Mouse (Mus musculus) CH12.LX (cell line): Measurements from ENCODE around the gene Mvd. TPM values are rescaled to one million over a fixed set of nuclear protein-coding genes. Genes with fewer than 3 reads are reported as not detected.

Experiments used
- DNase-seq: peaks from one replicate; pipeline ENCODE4 v3.0.0-alpha.2; 2013; ENCODE audit errors: extremely low read depth
- H3K27ac ChIP-seq: 2 replicates; pipeline ENCODE4 v1.5.1; 2012; ENCODE audit warnings: low read depth, mild to moderate bottlenecking, control low read depth, moderate library complexity; ENCODE audit not compliant: insufficient read depth
- H3K27me3 ChIP-seq: replicated peaks from 2 replicates; pipeline ENCODE3; 2012; ENCODE audit warnings: inconsistent platforms
- H3K36me3 ChIP-seq, 2 experiments: replicated peaks in 1 of 2; 2 replicates each; pipeline versions ENCODE3 to v1.6.1; 2012; ENCODE audit warnings: inconsistent platforms in 1 of 2, low read length in 1 of 2, mild to moderate bottlenecking in 1 of 2, mixed read lengths in 1 of 2, moderate library complexity in 1 of 2; ENCODE audit not compliant: control insufficient read depth in 1 of 2, insufficient read depth in 1 of 2
- H3K4me1 ChIP-seq, 2 experiments: 2 replicates each; pipeline ENCODE4 v1.6.1; 2012; ENCODE audit warnings: inconsistent platforms in 1 of 2, moderate library complexity in 1 of 2; ENCODE audit not compliant: insufficient read depth in 2 of 2, control insufficient read depth in 1 of 2
- H3K4me2 ChIP-seq: 2 replicates; pipeline ENCODE4 v1.6.1; 2012; ENCODE audit warnings: low read depth, mild to moderate bottlenecking, control low read depth; ENCODE audit not compliant: poor library complexity, insufficient read depth, severe bottlenecking
- H3K4me3 ChIP-seq, 3 experiments: fragments of 150-350 bp in 1 of 3; sonication (generic) in 1 of 3; replicated peaks in 1 of 3; 2 replicates each; pipeline versions ENCODE3 to v1.5.1; 2011 to 2012; ENCODE audit warnings: low read depth in 2 of 3, low read length in 2 of 3, mild to moderate bottlenecking in 2 of 3, moderate library complexity in 2 of 3, control low read depth in 1 of 3, improper control_type of control experiment in 1 of 3, inconsistent platforms in 1 of 3, mixed read lengths in 1 of 3; ENCODE audit not compliant: poor library complexity in 1 of 3
- H3K79me2 ChIP-seq: replicated peaks from 2 replicates; pipeline ENCODE4 v1.6.1; 2012; ENCODE audit warnings: mild to moderate bottlenecking, moderate library complexity; ENCODE audit not compliant: control insufficient read depth, poor library complexity, insufficient read depth, severe bottlenecking; ENCODE audit errors: extremely low read depth
- H3K9ac ChIP-seq: 2 replicates; pipeline ENCODE4 v1.6.1; 2012; ENCODE audit warnings: low read depth, mild to moderate bottlenecking, control low read depth, moderate library complexity; ENCODE audit not compliant: insufficient read depth
- H3K9me3 ChIP-seq: replicated peaks from 2 replicates; pipeline ENCODE3; 2012; ENCODE audit warnings: low read length, inconsistent platforms, mixed read lengths
- CHD2 ChIP-seq: IDR thresholded peaks from 2 replicates; pipeline ENCODE4 v1.6.1; 2011; ENCODE audit warnings: low read length, improper control_type of control experiment
- E2F4 ChIP-seq: IDR thresholded peaks from 2 replicates; pipeline ENCODE4 v1.6.1; 2011; ENCODE audit warnings: low read depth, low read length, improper control_type of control experiment; ENCODE audit not compliant: insufficient replicate concordance
- ELF1 ChIP-seq: IDR thresholded peaks from 2 replicates; pipeline ENCODE4 v1.6.1; 2014; ENCODE audit warnings: low read depth, mild to moderate bottlenecking, inconsistent platforms, low read length, improper control_type of control experiment
- GABPA ChIP-seq: IDR thresholded peaks from 2 replicates; pipeline ENCODE4 v1.6.1; 2012; ENCODE audit warnings: low read depth, low read length, improper control_type of control experiment, inconsistent platforms; ENCODE audit not compliant: insufficient replicate concordance
- IRF4 ChIP-seq: IDR thresholded peaks from 2 replicates; pipeline ENCODE4 v1.6.1; 2014; ENCODE audit warnings: low read depth, mild to moderate bottlenecking, inconsistent platforms, low read length, improper control_type of control experiment
- JUN ChIP-seq: IDR thresholded peaks from 2 replicates; pipeline ENCODE4 v1.6.1; 2011; ENCODE audit warnings: low read depth, mild to moderate bottlenecking, low read length, improper control_type of control experiment, moderate library complexity; ENCODE audit not compliant: insufficient read depth
- JUND ChIP-seq: conservative IDR thresholded peaks from 2 replicates; pipeline ENCODE4 v1.6.1; 2011; ENCODE audit warnings: low read depth, low read length, improper control_type of control experiment
- KAT2A ChIP-seq: IDR thresholded peaks from 2 replicates; pipeline ENCODE4 v1.6.1; 2012; ENCODE audit warnings: low read length, improper control_type of control experiment, inconsistent platforms; ENCODE audit not compliant: insufficient replicate concordance
- MAX ChIP-seq: IDR thresholded peaks from 2 replicates; pipeline ENCODE4 v1.6.1; 2011; ENCODE audit warnings: low read length, improper control_type of control experiment
- MEF2A ChIP-seq: IDR thresholded peaks from 2 replicates; pipeline ENCODE4 v1.6.1; 2014; ENCODE audit warnings: low read depth, mild to moderate bottlenecking, inconsistent platforms, low read length, improper control_type of control experiment, borderline replicate concordance
- MXI1 ChIP-seq: IDR thresholded peaks from 2 replicates; pipeline ENCODE4 v1.6.1; 2011; ENCODE audit warnings: mild to moderate bottlenecking, low read depth, low read length, improper control_type of control experiment
- MYC ChIP-seq: IDR thresholded peaks from 2 replicates; pipeline ENCODE4 v1.6.1; 2011; ENCODE audit warnings: low read depth, mild to moderate bottlenecking, improper control_type of control experiment, low read length
- NRF1 ChIP-seq: IDR thresholded peaks from 2 replicates; pipeline ENCODE4 v1.6.1; 2014; ENCODE audit warnings: low read depth, mild to moderate bottlenecking, inconsistent platforms, low read length, improper control_type of control experiment, moderate library complexity
- PAX5 ChIP-seq: IDR thresholded peaks from 2 replicates; pipeline ENCODE4 v1.6.1; 2012; ENCODE audit warnings: low read length, inconsistent platforms, mixed read lengths
- POLR2A ChIP-seq: IDR thresholded peaks from 2 replicates; pipeline ENCODE4 v1.6.1; 2011; ENCODE audit warnings: low read depth, mild to moderate bottlenecking, improper control_type of control experiment, low read length
- POLR2AphosphoS2 ChIP-seq: IDR thresholded peaks from 2 replicates; pipeline ENCODE4 v1.6.1; 2011; ENCODE audit warnings: low read depth, low read length, improper control_type of control experiment
- RCOR1 ChIP-seq: conservative IDR thresholded peaks from 2 replicates; pipeline ENCODE4 v1.6.1; 2012; ENCODE audit warnings: low read depth, mild to moderate bottlenecking, inconsistent platforms, low read length, improper control_type of control experiment
- SIN3A ChIP-seq: IDR thresholded peaks from 2 replicates; pipeline ENCODE4 v1.6.1; 2012; ENCODE audit warnings: low read length, improper control_type of control experiment, inconsistent platforms
- SMC3 ChIP-seq: IDR thresholded peaks from 2 replicates; pipeline ENCODE4 v1.6.1; 2011; ENCODE audit warnings: low read depth, low read length, improper control_type of control experiment
- TCF12 ChIP-seq: IDR thresholded peaks from 2 replicates; pipeline ENCODE4 v1.6.1; 2014; ENCODE audit warnings: low read depth, mild to moderate bottlenecking, inconsistent platforms, low read length, improper control_type of control experiment
- UBTF ChIP-seq: IDR thresholded peaks from 2 replicates; pipeline ENCODE4 v1.6.1; 2012; ENCODE audit warnings: low read depth, mild to moderate bottlenecking, inconsistent platforms, low read length, improper control_type of control experiment, moderate library complexity
- USF1 ChIP-seq: IDR thresholded peaks from 2 replicates; pipeline ENCODE4 v1.6.1; 2014; ENCODE audit warnings: low read depth, mild to moderate bottlenecking, inconsistent platforms, low read length, improper control_type of control experiment
- USF2 ChIP-seq: conservative IDR thresholded peaks from 2 replicates; pipeline ENCODE4 v1.6.1; 2011; ENCODE audit warnings: low read depth, low read length, improper control_type of control experiment
- ZC3H11A ChIP-seq: IDR thresholded peaks from 2 replicates; pipeline ENCODE4 v1.6.1; 2012; ENCODE audit warnings: low read depth, mild to moderate bottlenecking, inconsistent platforms, low read length, improper control_type of control experiment
- dilution Hi-C: fragments of 300-500 bp; cut with MboI; formaldehyde crosslinking; loops from 2 replicates; pipeline ENCODE4 v1.14.3; 2020; ENCODE audit warnings: low sequenced_read_pairs; ENCODE audit not compliant: extremely low pct_unique_long_range_greater_than_20kb, extremely low pct_ligation_motif_present
- in situ Hi-C: fragments of 300-500 bp; cut with MboI; formaldehyde crosslinking; loops from 3 replicates; pipeline ENCODE4 v1.14.3; 2019; ENCODE audit warnings: low sequenced_read_pairs, low pct_ligation_motif_present, low pct_unique_long_range_greater_than_20kb, mixed read lengths
- polyA plus RNA-seq: library from polyadenylated mRNA; unstranded; fragments of >175 nt; gene quantifications from 2 replicates; pipeline ENCODE4 v1.2.1, GENCODE M21; 2012; ENCODE audit warnings: low read depth; ENCODE audit not compliant: insufficient read length
- total RNA-seq, 2 experiments: library from RNA; depleted of rRNA; stranded (reverse); fragments of 300-350 nt in 1 of 2; fragments of >200 nt in 1 of 2; gene quantifications; 2 replicates each; pipeline ENCODE4 v1.2.3; 2012 to 2014

The Mvd gene
- total and polyA plus RNA-seq, 3 experiments, result 47.3 to 80.3 (median 54.0) TPM

GRCm38 (mm10) chr8:122415554-122415953, 27.7 kb downstream of the Mvd start:
- peaks cover 0 to 25% of the 10 kb centered on the region in 2 experiments; a peak in 2 of 4 replicates for H3K4me1 ChIP-seq
- H3K27ac ChIP-seq, result no peak overlapping the region; the same call in 1 of the 2 replicates
- dilution Hi-C loops, result no loop called here
- no peaks in the 10 kb centered on the region for H3K79me2 ChIP-seq
- no peak for TF ChIP-seq NRF1
- no peak for TF ChIP-seq RCOR1
- no peak for TF ChIP-seq JUND
- TF ChIP-seq SIN3A, result no peak
- no peak for TF ChIP-seq MYC
- TF ChIP-seq UBTF, result no peak
- TF ChIP-seq GABPA, result no peak
- TF ChIP-seq MXI1, result no peak
- peaks cover 77 to 96% of the 10 kb centered on the region in 2 experiments for H3K36me3 ChIP-seq
- H3K9ac ChIP-seq, result no peak overlapping the region
- in situ Hi-C loops, result no loop called here
- no peak for DNase-seq
- no peaks in the 10 kb centered on the region for H3K9me3 ChIP-seq
- H3K27me3 ChIP-seq, result no peaks in the 10 kb centered on the region
- H3K4me3 ChIP-seq, result no peak overlapping the region
- H3K4me2 ChIP-seq, result no peak overlapping the region

- Histone ChIP-seq H3K27me3 (no peaks in the 10 kb centered on the region), H3K79me2 (no peaks in the 10 kb centered on the region), H3K27ac (no peak overlapping the region), H3K9ac (no peak overlapping the region), H3K36me3 (peaks cover 86 to 97% of the 10 kb centered on the region in 2 experiments), H3K9me3 (no peaks in the 10 kb centered on the region), H3K4me3 (no peak overlapping the region), H3K4me1 (peaks cover 0 to 20% of the 10 kb centered on the region in 2 experiments; a peak in 2 of 4 replicates), H3K4me2 (no peak overlapping the region)
- TF ChIP-seq UBTF, result no peak
- no peak for TF ChIP-seq USF2
- no peak for TF ChIP-seq GABPA
- no peak for TF ChIP-seq POLR2A
- TF ChIP-seq IRF4, result no peak
- no peak for TF ChIP-seq CHD2
- TF ChIP-seq TCF12, result no peak
- no peak for TF ChIP-seq MAX
- no peak for TF ChIP-seq JUN
- TF ChIP-seq PAX5, result no peak
- TF ChIP-seq KAT2A, result no peak
- TF ChIP-seq MEF2A, result no peak
- TF ChIP-seq USF1, result no peak
- no peak for TF ChIP-seq ZC3H11A
- no peak for TF ChIP-seq E2F4
- no peak for TF ChIP-seq ELF1
- no peak for TF ChIP-seq POLR2AphosphoS2
- TF ChIP-seq SMC3, result no peak
- in situ Hi-C loops (no loop called here), dilution Hi-C loops (no loop called here)
- no peak for DNase-seq
Measured at GRCm38 (mm10) chr8:122414311-122414710, 28.9 kb downstream of the Mvd start.
